Mouse (Mus musculus): ENCODE measurements at regions not wholly inside any gene's neighbourhood (a gene's known extent, or its start where the extent isn't known, plus 50 kb on each side); places are given as distances from the start of the nearest gene placed in this dataset.

DNA sequence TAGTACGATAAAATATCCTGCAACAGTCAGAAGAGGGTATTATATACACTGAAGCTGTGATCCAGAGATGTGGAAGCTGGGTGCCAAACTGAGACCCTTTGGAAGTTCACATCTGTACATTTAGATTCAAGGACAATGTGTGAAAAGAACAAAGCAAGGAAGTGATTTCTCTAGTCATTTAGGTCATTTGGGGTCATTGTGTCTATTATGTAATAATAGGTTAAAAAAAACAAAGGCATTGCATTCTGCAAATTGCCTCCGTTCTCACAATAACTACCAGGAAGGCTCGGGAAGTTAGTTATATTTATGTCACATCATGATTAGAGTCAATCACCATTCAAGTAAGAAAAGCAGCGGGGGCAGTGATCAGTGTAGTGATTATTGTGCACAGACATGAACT, 563.3 kb downstream of the Trim52 start:
- ATAC-seq (ENCODE audit: borderline replicate concordance, extremely low read depth, low FRiP score, low TSS enrichment) = no peak
- no peak overlapping the region for H3K9ac ChIP-seq
- no peaks in the 10 kb centered on the region for H3K9me3 ChIP-seq
- H3K27ac ChIP-seq = no peak overlapping the region
- no peaks in the 10 kb centered on the region for H3K27me3 ChIP-seq
- no peaks in the 10 kb centered on the region for H3K4me1 ChIP-seq
- H3K4me2 ChIP-seq = no peak overlapping the region
- no peaks in the 10 kb centered on the region for H3K36me3 ChIP-seq
- H3K4me3 ChIP-seq = no peak overlapping the region
- 51% methylated on average over 4 of the region's 4 CpGs for WGBS

DNA sequence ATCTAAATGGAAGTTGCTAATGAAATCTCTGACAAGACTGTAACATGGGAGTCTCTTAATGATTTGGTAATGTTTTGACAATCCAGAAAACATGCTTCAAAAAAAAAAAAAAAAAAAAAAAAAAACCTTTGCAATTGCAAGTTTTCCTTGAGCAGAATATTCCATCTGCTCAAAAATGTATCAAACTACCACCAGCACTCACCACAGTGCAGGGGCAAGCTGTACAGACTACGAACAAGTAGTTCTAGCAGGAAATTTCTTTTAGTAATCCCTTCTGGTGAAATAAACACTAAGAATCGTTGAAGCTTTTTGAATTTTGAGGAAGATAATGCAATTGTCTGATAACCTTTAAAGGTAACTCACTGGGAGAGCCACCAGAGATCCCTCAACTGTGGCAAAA, 572.0 kb downstream of the Trim52 start:
- H3K9me3 ChIP-seq = no peaks in the 10 kb centered on the region
- H3K4me1 ChIP-seq = no peaks in the 10 kb centered on the region
- H3K27ac ChIP-seq = no peak overlapping the region
- no peak for ATAC-seq (ENCODE audit: borderline replicate concordance, extremely low read depth, low FRiP score, low TSS enrichment)
- 67% methylated on average over 2 of the region's 2 CpGs for WGBS
- no peaks in the 10 kb centered on the region for H3K27me3 ChIP-seq
- H3K4me2 ChIP-seq = no peak overlapping the region
- H3K4me3 ChIP-seq = no peak overlapping the region
- no peak overlapping the region for H3K9ac ChIP-seq
- H3K36me3 ChIP-seq = no peaks in the 10 kb centered on the region

DNA sequence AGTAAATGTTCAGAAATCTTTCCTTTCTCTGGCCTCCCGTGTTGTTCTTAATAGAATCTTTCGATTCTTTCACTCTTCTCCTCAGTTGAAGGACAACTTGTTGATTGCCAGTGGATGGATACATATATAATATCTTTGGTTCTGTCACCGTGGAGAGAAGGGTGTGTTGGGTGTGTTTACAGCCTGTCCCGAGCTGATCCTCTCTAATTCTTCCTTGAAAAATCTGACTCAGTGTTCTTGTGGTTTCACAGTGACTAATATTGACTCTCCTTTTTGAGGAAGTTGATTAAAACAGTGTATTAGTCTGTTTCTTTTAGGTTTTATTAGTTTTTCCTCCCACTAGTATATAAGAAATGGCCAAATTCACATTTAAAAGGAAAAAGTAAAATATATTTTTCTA, 575.2 kb downstream of the Trim52 start:
- WGBS = 60% methylated on average over 4 of the region's 4 CpGs

DNA sequence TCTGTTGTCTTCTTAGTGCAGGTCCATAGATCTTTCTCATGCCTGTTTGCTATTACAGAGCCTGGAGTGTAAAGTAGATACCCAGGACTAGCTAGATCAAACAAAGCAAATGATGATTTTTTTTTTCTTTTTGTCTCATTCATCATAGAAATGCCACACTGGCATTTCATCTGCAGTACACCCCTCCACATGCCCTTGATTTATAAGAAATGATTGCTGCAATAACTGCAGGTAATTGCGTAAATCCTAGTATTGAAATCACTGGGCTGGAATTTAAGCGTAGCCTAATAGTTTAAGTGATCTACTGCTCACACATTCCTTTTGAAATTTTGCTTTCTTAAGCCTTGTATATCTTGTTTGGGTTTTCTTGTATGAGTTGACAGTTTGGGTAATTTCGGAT, 581.4 kb downstream of the Trim52 start:
- Histone ChIP-seq H3K9me3 (no peaks in the 10 kb centered on the region), H3K4me1 (no peaks in the 10 kb centered on the region), H3K27me3 (no peaks in the 10 kb centered on the region), H3K4me3 (no peak overlapping the region), H3K36me3 (no peaks in the 10 kb centered on the region), H3K27ac (no peak overlapping the region), H3K9ac (no peak overlapping the region), H3K4me2 (no peak overlapping the region)
- ATAC-seq (ENCODE audit: borderline replicate concordance, extremely low read depth, low FRiP score, low TSS enrichment) = no peak
- 69% methylated on average over 3 of the region's 3 CpGs for whole genome bisulfite sequencing

More for the DNA sequence above, 575.2 kb downstream of the Trim52 start:
- no peaks in the 10 kb centered on the region for H3K27me3 ChIP-seq
- no peaks in the 10 kb centered on the region for H3K4me1 ChIP-seq
- H3K9ac ChIP-seq = no peak overlapping the region
- H3K9me3 ChIP-seq = no peaks in the 10 kb centered on the region
- H3K4me3 ChIP-seq = no peak overlapping the region
- no peaks in the 10 kb centered on the region for H3K36me3 ChIP-seq
- ATAC-seq (ENCODE audit: borderline replicate concordance, extremely low read depth, low FRiP score, low TSS enrichment) = no peak
- no peak overlapping the region for H3K27ac ChIP-seq
- no peak overlapping the region for H3K4me2 ChIP-seq

DNA sequence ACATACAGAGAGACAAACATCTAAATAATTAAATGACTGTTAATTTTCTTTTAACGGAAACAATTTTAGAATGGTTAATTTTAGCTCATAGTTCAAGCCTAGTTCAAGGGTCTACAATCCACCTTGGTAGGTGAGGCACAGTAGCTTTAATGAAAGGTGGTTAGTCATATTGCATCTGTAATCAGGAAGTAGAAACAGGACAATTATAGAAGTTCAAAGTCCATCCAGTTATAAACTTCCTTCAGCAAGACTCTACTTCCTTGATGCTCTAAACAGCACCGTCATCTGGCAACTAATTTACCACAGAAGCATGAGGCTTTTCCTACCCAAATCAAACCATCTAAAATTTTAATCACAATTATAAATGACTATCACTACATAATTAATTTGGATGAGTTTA, 608.0 kb downstream of the Trim52 start:
- 77% methylated on average over 2 of the region's 2 CpGs for WGBS

DNA sequence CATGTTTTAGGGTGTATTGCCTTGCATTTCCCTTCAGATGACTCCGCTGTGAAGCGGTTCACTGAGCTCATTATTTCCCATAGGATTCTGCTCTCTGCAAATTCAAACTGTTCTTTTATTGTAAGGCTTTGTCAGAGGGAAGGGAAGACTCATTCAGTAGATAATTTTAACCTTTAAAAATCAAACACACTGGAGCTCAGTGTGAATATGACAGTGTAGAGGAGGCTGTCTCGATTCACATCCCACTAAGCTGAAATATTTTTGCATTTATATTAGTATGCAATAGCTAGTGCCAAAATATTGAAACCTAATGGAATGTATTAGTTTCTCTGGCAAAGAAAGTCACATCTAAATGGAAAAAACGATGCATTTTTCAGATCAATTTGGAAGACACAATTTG, 627.8 kb downstream of the Trim52 start:
- no peak overlapping the region for H3K27ac ChIP-seq
- no peak overlapping the region for H3K9ac ChIP-seq
- no peaks in the 10 kb centered on the region for H3K27me3 ChIP-seq
- no peaks in the 10 kb centered on the region for H3K4me1 ChIP-seq
- WGBS = 75% methylated on average over 4 of the region's 4 CpGs
- H3K9me3 ChIP-seq = no peaks in the 10 kb centered on the region
- H3K4me3 ChIP-seq = no peak overlapping the region
- no peak overlapping the region for H3K4me2 ChIP-seq
- no peaks in the 10 kb centered on the region for H3K36me3 ChIP-seq
- ATAC-seq (ENCODE audit: borderline replicate concordance, extremely low read depth, low FRiP score, low TSS enrichment) = no peak

More for the DNA sequence above, 608.0 kb downstream of the Trim52 start:
- H3K4me3 ChIP-seq = no peak overlapping the region
- H3K36me3 ChIP-seq = no peaks in the 10 kb centered on the region
- H3K9me3 ChIP-seq = no peaks in the 10 kb centered on the region
- ATAC-seq (ENCODE audit: borderline replicate concordance, extremely low read depth, low FRiP score, low TSS enrichment) = no peak
- H3K4me2 ChIP-seq = no peak overlapping the region
- no peaks in the 10 kb centered on the region for H3K4me1 ChIP-seq
- no peaks in the 10 kb centered on the region for H3K27me3 ChIP-seq
- no peak overlapping the region for H3K9ac ChIP-seq
- no peak overlapping the region for H3K27ac ChIP-seq

DNA sequence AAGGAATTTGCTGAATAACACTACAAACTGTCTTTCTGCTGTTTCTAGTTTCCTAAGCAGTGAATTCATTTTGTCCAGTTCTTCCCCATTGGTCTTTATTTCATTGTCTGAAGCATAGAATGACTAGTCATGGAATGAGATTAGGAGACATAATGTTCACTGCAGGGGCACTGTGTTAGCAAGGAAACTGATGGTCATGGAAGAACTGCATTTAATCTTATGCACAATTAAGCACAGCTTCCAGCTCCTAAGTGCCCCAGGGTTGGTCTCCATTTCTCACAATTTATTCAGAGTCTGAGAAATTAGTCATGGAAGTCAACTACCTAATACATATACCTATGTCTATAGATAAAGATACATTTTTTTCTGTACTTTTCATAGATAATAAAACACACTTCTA, 634.9 kb downstream of the Trim52 start:
- Histone ChIP-seq H3K27me3 (no peaks in the 10 kb centered on the region), H3K36me3 (no peaks in the 10 kb centered on the region), H3K9me3 (no peaks in the 10 kb centered on the region), H3K4me1 (no peaks in the 10 kb centered on the region), H3K4me3 (no peak overlapping the region), H3K9ac (no peak overlapping the region), H3K27ac (no peak overlapping the region), H3K4me2 (no peak overlapping the region)
- no peak for ATAC-seq (ENCODE audit: borderline replicate concordance, extremely low read depth, low FRiP score, low TSS enrichment)

DNA sequence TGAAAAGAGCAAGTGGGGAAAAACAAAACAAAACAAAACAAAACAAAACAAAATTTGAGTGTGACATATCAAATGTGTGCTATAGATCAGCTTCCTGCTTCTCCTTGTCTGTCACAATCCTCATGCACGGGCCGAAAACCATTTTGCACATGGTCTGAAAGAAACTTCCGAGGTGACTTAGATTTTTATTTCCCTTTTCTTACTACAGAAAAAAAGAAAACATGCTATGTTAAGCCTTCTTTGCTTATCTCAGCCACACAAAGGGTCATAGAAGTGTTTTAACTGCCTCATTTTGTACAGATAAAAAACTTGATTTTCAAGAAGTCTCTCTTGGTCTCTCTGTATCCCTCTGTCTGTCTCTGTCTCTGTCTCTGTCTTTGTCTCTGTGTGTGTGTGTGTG, 654.2 kb downstream of the Trim52 start:
- Histone ChIP-seq H3K4me3 (no peak overlapping the region), H3K27ac (no peak overlapping the region), H3K27me3 (no peaks in the 10 kb centered on the region), H3K36me3 (no peaks in the 10 kb centered on the region), H3K4me1 (no peaks in the 10 kb centered on the region), H3K4me2 (no peak overlapping the region), H3K9me3 (no peaks in the 10 kb centered on the region), H3K9ac (no peak overlapping the region)
- no peak for ATAC-seq (ENCODE audit: borderline replicate concordance, extremely low read depth, low FRiP score, low TSS enrichment)
- WGBS = 69% methylated on average over 3 of the region's 3 CpGs

DNA sequence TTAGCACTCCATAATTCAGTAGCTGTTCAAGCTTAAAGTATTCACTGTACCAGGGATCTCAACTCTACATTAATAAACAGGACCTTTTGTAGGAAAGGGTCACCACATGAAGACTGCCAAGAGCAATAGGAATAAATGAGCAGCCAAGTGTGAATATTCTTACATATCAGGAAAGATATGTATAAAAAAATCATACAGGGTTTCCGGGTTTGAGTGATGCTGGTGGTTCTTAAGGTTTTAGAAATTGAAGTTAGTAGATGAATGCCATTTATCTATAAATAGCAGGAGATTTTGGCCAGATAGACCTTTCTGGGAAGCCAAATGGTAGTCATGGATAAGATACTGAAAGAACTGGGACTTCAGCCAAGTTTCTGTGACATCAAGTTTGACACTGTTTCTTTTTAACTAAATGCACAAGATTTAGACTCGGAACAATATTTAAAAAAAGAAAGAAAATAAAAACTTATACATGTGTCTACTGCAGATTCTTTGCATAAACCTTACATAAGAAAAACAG, 657.1 kb downstream of the Trim52 start:
- WGBS = 48% methylated on average over 2 of the region's 2 CpGs
- no peaks in the 10 kb centered on the region for H3K4me1 ChIP-seq
- H3K9ac ChIP-seq = no peak overlapping the region
- no peak overlapping the region for H3K27ac ChIP-seq
- H3K9me3 ChIP-seq = no peaks in the 10 kb centered on the region
- H3K27me3 ChIP-seq = no peaks in the 10 kb centered on the region
- no peak overlapping the region for H3K4me2 ChIP-seq
- H3K4me3 ChIP-seq = no peak overlapping the region
- ATAC-seq (ENCODE audit: borderline replicate concordance, extremely low read depth, low FRiP score, low TSS enrichment) = no peak
- H3K36me3 ChIP-seq = no peaks in the 10 kb centered on the region

DNA sequence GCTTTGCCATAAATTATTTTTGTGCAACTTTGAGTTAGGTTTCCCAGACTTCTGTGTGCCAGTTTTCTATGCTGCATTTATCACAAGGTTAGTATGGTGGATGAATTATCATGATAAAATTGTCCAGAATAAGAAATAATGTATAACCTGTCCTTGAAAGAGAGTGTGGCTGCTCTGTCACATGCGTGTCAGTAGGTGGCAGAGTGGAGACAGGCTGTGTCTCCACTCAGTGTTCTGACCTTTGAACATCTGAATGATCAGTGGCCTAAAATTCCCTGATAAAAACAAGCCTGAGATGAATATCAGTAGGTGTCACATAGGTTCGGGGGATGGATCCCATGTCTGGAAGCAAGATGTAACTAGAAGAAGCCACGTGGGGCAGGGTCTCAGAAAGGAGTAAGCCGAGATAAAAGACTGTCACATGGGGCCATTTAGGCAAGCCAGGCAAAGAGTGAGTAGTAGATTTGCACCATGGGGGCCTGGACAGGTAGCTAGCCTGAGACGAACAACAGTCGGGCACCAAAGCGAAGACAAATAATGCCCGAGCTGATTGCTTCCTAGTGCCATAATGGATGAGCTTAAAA, 660.0 kb downstream of the Trim52 start:
- H3K27me3 ChIP-seq = no peaks in the 10 kb centered on the region
- no peaks in the 10 kb centered on the region for H3K36me3 ChIP-seq
- no peaks in the 10 kb centered on the region for H3K9me3 ChIP-seq
- no peak overlapping the region for H3K4me3 ChIP-seq
- no peak overlapping the region for H3K27ac ChIP-seq
- H3K4me1 ChIP-seq = no peaks in the 10 kb centered on the region
- peak; percentile 19; the same call in 1 of the 2 replicates for ATAC-seq (ENCODE audit: borderline replicate concordance, extremely low read depth, low FRiP score, low TSS enrichment)
- WGBS = 68% methylated on average over 8 of the region's 8 CpGs
- no peak overlapping the region for H3K4me2 ChIP-seq
- H3K9ac ChIP-seq = no peak overlapping the region
